Mouse (Mus musculus) cortical plate, adult 2 months (tissue): ENCODE measurements around the gene Psmg3. TPM values are rescaled to one million over a fixed set of nuclear protein-coding genes. Genes with fewer than 3 reads are reported as not detected.

Source experiments
- H3K27ac ChIP-seq: fragments of 200-500 bp; 2 replicates; pipeline ENCODE4 v1.5.1; 2012; ENCODE audit warnings: low read length, control low read depth, inconsistent platforms; ENCODE audit not compliant: insufficient read depth
- H3K4me1 ChIP-seq: fragments of 200-500 bp; 2 replicates; pipeline ENCODE4 v1.6.1; 2011; ENCODE audit warnings: low read length; ENCODE audit not compliant: control insufficient read depth, insufficient read depth
- H3K4me3 ChIP-seq: fragments of 200-500 bp; 2 replicates; pipeline ENCODE4 v1.5.1; 2011; ENCODE audit warnings: mild to moderate bottlenecking, low read length, control low read depth; ENCODE audit not compliant: insufficient read depth
- CTCF ChIP-seq: fragments of 200-500 bp; IDR thresholded peaks from 2 replicates; pipeline ENCODE4 v1.5.1; 2011; ENCODE audit warnings: mild to moderate bottlenecking, control low read depth, low read length; ENCODE audit not compliant: insufficient read depth; ENCODE audit errors: extremely low read depth
- POLR2A ChIP-seq: fragments of 200-500 bp; IDR thresholded peaks from 2 replicates; pipeline ENCODE4 v1.6.1; 2011; ENCODE audit warnings: mild to moderate bottlenecking, low read length, control low read depth; ENCODE audit not compliant: insufficient read depth; ENCODE audit errors: extremely low read depth
- polyA plus RNA-seq: library from polyadenylated mRNA; depleted of rRNA; stranded (reverse); fragments of >200 nt; gene quantifications from 2 replicates; pipeline ENCODE4 v1.2.3, GENCODE M21; 2012

The Psmg3 gene
- polyA plus RNA-seq, 1 experiment: 32.9 TPM

DNA sequence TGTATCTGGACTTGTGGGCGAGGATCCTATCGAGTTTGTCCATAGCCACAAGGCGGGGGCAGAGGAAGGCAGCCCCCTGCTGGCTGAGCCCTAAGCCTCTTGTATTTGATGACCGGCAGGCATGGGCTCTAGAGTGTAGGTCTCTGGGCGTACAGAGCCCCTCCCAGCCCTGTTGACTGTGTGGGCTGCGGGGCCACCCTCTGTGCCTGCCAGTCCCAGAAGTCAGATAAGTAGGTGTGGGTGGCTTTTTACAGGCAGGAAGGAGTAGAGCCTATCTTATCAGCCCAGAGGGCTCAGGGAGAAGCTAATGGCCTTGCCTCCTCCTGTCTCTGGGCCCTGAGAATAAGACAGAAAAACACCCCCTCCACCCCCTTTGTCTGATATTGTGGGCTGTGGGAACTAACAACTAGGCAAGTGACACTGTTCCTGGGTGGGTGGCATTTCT, 22.6 kb downstream of the Psmg3 start:
- TF ChIP-seq CTCF (no peak), POLR2A (no peak)
- no peaks in the 10 kb centered on the region for H3K4me1 ChIP-seq
- H3K4me3 ChIP-seq: no peak overlapping the region
- H3K27ac ChIP-seq: no peak overlapping the region

DNA sequence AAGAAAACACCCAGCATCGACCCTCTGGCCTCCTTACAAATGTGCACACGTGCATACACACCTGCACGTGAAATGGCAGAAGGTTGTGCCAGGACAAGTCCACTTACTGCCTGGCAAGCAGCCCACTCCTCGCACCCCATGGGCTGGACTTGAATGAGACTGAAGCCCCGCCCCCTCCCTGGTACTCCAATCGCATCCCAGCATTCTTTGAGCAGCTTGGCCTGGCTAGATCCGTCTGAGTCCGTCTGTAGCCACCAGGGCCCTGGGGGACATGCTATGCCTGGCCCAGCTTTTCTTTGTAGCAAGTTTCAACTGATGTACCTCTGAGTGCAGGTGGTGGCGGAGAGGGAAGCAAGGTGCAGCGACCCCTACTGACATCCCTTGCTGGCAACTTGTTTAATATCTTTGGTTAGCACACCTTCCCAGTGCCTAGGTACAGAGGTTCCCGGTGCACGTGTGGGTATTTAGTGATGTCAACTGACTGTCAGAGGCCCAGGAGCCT, 23.0 kb downstream of the Psmg3 start:
- no peak overlapping the region for H3K27ac ChIP-seq
- TF ChIP-seq POLR2A (no peak), CTCF (no peak; the same call in 1 of the 2 replicates)
- no peak overlapping the region for H3K4me3 ChIP-seq
- H3K4me1 ChIP-seq: no peaks in the 10 kb centered on the region

DNA sequence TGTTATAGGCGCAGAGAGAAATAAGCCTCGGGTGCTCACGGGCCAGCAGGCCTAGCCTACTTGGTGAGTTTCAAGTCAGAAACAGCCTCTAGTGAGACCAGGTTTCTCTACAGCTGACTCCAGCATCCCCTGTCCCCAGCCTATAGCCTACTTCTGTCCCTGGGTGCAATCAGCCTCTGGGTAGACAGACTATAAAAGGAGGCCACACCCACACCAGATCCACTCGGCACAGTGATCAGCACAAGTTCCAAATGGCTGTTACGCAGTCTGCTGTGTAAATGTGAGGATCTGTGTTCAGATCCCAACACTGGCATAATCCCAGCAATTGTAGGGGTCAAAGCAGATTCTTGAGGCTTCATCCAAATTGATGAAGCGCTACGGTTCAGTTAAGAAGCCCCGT, 23.5 kb downstream of the Psmg3 start:
- Histone ChIP-seq H3K4me1 (peaks cover 2% of the 10 kb centered on the region; the same call in 1 of the 2 replicates), H3K4me3 (no peak overlapping the region), H3K27ac (no peak overlapping the region)
- TF ChIP-seq POLR2A (no peak), CTCF (no peak)

DNA sequence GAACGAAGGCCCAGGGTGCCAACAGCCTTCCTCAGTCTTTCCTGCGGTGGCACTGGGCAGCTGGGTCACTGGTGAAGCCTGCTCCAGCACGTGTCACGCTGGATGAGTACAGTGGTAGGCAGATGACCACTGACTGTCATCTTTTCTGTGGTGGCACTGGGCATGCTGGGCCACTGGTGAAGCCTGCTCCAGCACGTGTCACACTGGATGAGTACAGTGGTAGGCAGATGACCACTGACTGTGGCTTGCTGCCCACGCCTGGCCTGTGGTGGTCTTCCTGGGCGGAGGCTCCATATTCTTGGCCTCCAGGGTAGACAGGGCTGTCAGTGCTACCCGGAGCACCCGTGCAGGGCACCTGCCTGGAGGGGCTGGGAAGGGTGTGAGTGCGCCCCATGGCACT, 24.8 kb downstream of the Psmg3 start:
- TF ChIP-seq POLR2A: no peak
- no peak for TF ChIP-seq CTCF
- no peak overlapping the region for H3K4me3 ChIP-seq
- no peak overlapping the region for H3K27ac ChIP-seq
- H3K4me1 ChIP-seq: peaks cover 9% of the 10 kb centered on the region

DNA sequence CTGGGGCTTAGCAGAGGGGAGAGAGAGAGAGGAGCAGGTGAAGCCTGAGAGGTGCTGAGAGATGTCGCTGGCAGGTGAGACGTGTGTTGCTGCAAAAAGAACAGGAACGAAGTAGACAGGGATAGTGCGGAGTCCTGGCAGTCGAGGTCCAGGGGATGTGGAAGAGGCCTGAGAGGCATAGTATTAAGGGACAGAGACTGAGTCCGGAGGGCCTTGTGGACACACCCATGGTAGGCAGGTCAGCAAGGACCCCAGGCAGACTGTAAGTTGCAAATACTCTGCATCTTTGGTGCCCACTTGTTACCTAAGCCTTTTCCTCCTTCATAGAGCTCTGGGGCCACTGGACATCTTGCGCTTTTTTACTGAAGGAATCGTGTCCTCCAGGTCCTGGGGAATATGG, 25.5 kb downstream of the Psmg3 start:
- H3K4me1 ChIP-seq: peaks cover 9% of the 10 kb centered on the region
- no peak overlapping the region for H3K4me3 ChIP-seq
- TF ChIP-seq POLR2A (no peak), CTCF (no peak)
- no peak overlapping the region for H3K27ac ChIP-seq

GRCm38 (mm10) chr5:139799801-139800590, 26.7 kb downstream of the Psmg3 start:
- H3K27ac ChIP-seq: no peak overlapping the region
- peaks cover 9% of the 10 kb centered on the region for H3K4me1 ChIP-seq
- H3K4me3 ChIP-seq: no peak overlapping the region
- TF ChIP-seq CTCF: no peak
- no peak for TF ChIP-seq POLR2A

- no peak overlapping the region for H3K4me3 ChIP-seq
- TF ChIP-seq POLR2A (no peak), CTCF (no peak)
- H3K27ac ChIP-seq: no peak overlapping the region
- H3K4me1 ChIP-seq: peaks cover 9% of the 10 kb centered on the region
These were observed 27.6 kb downstream of the Psmg3 start for GRCm38 (mm10) chr5:139799041-139799440.

DNA sequence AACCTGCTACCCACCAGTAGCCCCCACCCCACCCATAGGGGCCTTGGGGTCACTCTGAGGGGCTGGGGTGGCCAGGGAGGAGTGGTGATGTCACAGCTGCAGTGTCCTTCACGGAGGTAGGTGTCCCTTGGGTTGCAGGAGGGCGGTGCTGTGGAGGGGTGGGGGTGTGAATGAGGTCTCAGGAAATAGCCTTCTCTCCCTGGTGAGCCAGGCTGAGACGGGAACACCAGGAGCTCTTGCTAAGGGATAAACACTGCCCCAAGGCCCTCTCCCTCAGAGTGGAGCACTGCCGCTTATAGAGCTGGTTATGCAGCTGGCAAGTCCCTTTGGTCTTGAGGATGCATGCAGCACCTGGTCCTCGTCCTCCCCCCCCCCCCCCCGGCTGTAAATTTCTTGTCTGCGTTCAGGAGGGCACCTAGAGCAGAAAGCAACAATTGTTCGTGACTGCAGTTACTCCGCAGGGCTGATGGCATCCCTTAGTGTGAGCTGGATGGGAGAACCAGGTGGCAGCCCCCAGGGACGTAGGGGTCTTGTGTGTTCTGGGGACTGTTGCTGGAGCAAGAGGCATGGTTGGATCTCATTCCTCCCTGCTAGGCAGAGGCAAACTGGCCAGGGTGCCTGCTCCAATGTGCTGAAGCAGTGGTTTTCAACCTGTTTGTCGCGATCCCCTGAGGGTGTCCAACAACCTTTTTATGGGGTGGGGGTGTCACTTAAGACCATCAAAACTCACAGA, 28.4 kb downstream of the Psmg3 start:
- TF ChIP-seq POLR2A: no peak
- TF ChIP-seq CTCF: no peak
- no peak overlapping the region for H3K4me3 ChIP-seq
- H3K4me1 ChIP-seq: peaks cover 9% of the 10 kb centered on the region
- no peak overlapping the region for H3K27ac ChIP-seq

GRCm38 (mm10) chr5:139797473-139798167, 29.1 kb downstream of the Psmg3 start:
- Histone ChIP-seq H3K4me1 (peaks cover 9% of the 10 kb centered on the region), H3K4me3 (no peak overlapping the region), H3K27ac (peak overlapping the region; percentile 61)
- TF ChIP-seq CTCF: no peak
- no peak for TF ChIP-seq POLR2A

DNA sequence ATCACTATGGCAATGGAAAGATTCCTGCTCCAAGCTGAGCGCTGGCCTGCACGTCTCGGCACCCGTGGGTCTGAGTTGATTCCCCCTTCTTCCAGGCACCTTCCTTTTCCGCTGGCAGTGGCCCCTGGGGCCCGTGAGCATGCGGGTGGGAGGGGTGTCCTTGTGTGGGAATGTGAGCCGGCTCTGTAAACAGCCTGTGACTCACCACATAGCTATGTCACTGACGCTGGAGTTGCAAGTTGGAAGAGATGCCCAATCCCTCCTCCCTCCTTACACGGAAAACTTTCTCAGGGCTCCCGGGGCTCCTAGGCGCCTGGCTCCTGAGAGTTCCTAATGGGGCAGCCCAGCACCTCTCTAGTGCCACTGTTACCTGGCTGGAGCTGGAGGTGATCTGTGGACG, 29.8 kb downstream of the Psmg3 start:
- Histone ChIP-seq H3K4me1 (peaks cover 14% of the 10 kb centered on the region), H3K27ac (peak overlapping the region; percentile 61), H3K4me3 (no peak overlapping the region)
- no peak for TF ChIP-seq CTCF
- TF ChIP-seq POLR2A: no peak
